Mouse (Mus musculus): ENCODE measurements around the gene Rbm33.
A peak's percentile ranks its signal among the peaks of the same experiment; 100 is the strongest.

The Rbm33 gene

DNA sequence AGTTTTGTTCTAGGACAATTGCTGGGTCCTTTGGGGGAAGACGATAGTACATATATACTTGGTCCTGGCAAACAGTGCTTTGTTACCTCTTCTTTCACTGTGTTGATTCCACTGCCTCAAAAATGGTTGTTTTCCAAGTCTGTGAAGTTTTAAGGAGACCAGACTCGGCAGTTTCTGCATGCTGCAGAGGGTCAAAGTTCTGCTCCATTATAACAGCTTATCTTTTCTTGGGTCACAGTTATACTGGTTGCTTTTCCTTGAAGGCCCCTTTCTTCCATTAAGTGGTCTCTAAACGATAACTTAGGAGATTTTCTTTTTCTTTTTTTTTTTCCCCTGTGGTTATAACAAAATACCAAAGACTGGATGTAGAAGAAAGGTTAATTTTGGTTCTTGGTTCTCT, 89.7 kb downstream of the Rbm33 start:
- DNase-seq (ENCODE audit: low read depth in 2 of 2, low spot score in 2 of 2) = no peak

DNA sequence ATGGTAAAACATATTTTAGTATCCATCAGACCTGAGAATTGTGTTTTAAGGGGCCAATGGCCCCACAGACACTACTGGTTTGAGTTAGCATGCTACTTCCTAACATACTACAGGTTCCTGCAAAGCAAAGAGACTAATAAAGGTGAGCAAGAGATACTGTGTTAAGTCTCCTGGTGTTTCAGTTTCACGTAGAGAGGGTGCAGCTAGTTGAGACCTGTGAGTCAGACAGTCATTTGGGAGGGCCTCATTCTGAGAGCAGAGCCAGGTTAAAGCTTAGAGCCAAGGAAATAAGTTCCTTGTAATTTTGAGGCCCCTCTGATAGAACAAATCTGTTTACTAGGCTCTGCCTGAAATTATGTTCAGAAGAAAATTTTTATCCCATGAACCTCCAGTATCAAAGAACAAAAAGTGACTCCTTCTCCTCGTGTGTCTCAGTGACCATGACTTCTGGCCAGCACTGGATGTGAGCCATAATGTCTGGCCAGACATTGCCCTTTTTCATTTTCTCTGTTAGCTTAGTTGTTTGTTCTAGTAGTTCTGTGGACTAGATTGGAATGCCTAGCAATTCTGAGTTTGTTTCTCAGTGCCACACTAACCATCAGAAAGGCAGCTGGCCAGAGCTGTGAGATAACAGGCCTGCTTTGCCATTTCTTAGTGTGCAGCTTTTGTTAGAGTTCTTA, 95.2 kb downstream of the Rbm33 start:
- DNase-seq (ENCODE audit: low read depth in 2 of 2, low spot score in 2 of 2) = no peak

DNA sequence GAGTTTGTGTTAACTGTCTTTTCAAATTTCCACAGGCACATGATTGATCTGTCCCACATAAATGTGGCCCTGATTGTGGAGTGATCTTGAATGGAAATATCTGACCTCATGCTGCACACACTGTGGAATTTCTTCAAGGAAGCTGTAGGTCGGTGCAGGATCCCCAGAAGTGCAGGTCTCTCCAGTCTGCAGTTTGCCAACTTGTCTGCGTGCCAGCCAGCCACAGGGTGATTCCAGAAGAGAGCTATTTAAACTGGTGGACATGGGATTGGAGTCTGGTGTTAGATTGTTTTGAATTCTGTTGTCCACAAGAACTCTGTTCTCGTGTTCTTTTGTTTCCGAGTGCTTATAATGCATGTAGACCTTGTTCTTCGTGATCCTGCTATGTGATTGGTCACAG, 96.6 kb downstream of the Rbm33 start:
- no peak for DNase-seq (ENCODE audit: low read depth in 2 of 2, low spot score in 2 of 2)

DNA sequence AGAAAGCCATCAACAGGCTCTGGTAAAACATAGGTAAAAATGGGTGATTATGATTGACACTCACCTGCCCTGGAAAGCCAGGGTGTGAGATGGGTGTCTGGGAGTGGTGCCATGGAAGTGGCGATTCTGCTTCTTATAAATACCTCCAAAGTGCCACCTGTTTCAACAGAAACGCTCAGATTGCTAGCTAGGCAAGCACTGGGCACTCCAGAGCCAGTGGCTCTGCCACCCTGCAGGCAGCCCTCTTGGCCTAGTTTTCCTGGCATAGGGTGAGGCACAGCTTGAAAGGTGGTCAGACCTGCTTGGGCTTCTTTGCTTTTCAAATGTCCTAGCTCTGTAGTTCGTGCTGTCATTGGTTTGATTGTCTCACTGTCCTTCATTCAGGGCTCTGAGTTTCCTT, 97.2 kb downstream of the Rbm33 start:
- no peak for DNase-seq (ENCODE audit: low read depth in 2 of 2, low spot score in 2 of 2)

DNA sequence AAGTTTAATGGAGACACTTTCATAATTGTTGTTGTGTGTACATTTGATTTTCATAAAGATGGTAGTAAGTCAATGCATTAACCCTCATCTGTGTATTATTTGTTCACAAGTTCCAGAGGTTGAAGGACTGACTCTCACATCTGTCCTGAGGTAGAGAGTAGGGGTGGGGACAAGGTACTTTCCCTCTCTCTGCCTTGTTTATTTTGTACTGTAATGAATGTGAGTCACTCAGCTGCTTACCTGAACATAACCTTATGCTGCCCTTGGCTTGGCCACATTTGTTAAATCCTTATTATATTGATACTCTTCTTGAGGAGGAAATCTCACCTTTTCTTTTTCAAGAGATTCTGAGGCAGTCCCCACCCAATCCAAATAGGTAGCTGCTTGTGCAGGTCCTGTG, 99.1 kb downstream of the Rbm33 start:
- no peak for DNase-seq (ENCODE audit: low read depth in 2 of 2, low spot score in 2 of 2)

DNA sequence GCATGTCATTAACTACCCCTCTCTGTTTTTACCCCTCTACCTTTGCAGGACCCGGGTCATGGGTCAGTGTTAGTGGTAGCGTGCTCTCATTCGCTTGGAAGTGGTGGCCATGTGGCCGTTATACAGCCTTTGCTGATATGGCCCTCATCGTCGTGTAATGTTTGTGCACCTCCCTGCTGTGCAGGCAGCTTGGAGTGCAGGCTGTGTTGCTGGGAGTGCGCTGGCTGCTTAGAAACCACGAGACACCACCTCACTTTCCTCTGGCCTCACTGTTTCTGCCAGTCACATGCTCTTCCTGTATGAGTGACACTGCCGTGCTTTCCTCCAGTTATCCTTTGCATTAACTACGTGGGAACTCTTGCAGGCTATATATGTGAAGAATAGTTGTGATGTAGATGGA, 101.8 kb downstream of the Rbm33 start:
- no peak for DNase-seq (ENCODE audit: low read depth in 2 of 2, low spot score in 2 of 2)

DNA sequence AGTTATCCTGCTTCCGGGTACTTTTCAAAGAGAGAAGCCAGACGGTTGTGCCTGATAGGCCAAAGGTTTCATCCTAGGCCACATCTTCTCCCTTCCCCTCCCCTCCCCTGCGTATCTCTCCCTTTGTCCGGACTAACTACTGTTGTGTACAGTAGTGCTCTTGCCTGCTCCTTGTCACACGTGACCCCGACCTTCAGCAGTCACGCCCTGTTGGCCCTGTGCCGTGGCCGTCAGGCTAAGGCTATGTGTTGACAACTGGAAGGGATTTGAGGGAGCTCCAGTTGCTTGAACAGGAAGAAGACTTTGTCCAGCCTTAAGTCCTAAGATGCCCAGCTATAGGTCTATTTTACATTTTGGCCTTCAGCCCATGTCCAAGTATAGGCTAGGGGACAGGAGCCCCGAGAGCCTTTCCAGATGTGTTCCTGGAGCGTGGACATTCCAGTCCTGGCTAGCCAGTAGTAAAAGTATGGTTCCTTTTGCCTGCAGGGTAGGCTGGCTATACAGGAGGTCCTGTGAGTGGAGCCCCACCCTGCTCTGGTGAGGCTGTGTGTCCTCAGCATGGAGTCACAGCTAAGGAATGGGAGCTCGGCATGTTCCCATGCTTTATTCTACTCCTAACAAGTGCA, 102.8 kb downstream of the Rbm33 start:
- DNase-seq (ENCODE audit: low read depth in 2 of 2, low spot score in 2 of 2) = no peak

DNA sequence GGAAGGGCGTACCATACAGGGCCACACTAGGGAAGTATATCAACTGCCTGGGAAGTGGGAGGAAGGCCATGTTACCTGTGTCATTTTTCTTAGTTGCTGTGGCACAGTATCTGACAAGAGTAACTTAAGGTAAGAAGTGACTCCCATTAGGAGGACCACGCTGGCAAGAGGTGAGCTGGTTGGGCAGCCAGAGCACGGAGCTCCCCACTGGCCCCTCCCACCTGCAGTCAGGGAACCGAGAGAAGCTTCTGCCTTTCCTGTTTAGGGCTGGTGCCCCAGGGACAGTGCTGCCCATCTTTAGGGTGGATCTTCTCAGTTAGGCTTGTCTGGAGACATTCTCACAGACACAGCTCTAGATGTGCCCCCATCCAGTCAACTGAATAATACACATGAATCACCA, 106.9 kb downstream of the Rbm33 start:
- DNase-seq (ENCODE audit: low read depth in 2 of 2, low spot score in 2 of 2) = no peak

DNA sequence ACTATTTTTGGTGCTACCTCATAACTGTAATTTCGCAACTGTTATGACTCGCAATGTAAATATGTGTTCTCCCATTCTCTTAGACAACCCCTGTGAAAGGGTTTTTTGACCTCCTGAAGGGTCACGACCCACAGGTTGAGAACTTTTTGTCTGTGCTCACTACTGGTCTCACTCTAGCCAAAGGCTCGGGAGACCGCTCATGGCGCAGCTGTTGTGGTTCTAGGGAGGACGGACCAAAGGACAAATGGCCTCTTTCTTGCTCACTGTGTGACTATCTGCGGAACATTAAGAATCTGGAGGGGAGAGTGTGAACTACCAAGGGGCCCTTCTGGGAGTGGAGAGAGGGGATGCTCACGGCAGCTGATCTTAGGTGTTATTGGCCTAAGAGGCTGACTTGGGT, 109.0 kb downstream of the Rbm33 start:
- no peak for DNase-seq (ENCODE audit: low read depth in 2 of 2, low spot score in 2 of 2)

DNA sequence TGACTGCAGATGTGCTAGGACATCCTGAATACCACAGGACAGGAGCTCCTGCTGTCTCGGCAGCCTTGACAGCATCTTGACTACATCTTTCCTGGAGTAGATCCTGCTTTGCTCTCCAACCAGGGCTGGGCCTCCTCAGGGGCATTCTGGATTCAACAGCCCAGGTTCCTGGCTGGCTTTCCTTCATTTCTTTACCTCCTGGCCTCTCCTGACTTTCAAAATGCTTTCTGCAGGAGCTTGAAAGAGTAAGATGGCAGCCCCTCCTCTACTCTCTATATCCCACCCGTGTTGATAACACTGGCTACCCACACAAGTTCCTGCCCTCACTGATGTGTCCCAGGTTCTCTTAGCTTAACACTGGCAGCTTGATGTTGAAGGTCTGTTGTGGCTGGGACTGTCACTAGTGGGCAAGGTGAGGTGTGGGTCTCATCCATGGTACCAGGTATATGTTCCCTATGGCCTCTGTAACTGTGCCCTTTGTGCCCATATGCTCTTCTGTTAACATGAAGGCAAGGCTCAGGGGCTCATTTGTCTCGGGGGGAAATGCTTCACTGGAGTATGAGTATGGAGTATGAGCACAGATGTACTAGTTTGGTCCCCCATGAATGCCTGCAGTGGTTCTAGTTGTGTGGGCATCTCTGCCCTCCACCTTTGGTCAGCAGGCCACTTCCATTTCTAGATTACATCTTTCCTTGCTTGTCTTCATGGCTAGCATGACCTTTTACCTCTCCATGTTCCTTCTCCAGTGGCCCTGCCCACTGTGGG, 133.4 kb downstream of the Rbm33 start:
- DNase-seq (ENCODE audit: low read depth in 2 of 2, low spot score in 2 of 2) = no peak

DNA sequence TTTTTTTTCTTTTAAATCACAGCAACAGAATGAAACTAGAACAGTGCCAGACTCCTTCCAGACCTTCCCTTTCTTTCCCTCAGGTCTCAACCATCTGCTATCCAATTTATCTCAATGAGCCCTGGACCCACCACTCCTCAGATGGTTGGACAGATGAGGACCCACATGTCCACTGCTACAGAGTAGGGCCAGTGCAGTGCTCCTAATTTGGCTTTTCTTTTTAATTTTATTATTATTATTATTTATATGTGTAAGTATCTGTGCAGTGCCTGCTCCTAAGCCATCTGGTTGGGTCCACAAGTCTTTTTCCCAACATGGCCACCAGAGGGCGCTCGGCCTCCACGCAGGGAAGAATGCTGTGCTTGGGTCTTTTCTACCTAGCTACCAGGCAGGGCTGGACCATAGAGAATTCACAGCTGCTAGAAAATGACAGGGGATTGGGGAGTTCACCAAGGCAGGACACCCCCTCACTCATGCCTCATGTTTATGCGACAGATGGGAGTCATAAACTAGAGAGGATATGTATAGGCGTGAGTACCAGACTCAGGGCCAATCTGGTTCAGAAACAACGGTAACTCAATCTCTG, 134.2 kb downstream of the Rbm33 start:
- peak; percentile 64 to 65 for DNase-seq (ENCODE audit: low read depth in 2 of 2, low spot score in 2 of 2)

DNA sequence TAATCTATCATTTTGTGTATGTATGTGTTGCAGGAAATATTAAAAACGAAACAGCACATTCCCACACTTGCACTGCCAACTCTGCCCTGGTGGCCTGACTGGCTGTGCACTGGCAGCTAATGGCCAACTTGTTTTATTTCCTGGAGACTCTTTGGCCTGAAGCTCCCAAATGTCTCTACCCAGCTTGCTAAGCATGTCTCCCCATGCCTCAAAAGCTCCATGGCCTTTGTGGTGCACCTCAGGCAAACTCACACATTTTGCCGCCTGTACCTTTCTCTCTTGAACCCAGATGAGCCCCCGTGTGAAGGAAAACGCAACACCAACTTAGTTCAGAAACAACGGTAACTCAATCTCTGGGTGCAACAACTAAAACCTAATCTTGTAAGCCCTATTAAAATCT, 136.2 kb downstream of the Rbm33 start:
- no peak for DNase-seq (ENCODE audit: low read depth in 2 of 2, low spot score in 2 of 2)

DNA sequence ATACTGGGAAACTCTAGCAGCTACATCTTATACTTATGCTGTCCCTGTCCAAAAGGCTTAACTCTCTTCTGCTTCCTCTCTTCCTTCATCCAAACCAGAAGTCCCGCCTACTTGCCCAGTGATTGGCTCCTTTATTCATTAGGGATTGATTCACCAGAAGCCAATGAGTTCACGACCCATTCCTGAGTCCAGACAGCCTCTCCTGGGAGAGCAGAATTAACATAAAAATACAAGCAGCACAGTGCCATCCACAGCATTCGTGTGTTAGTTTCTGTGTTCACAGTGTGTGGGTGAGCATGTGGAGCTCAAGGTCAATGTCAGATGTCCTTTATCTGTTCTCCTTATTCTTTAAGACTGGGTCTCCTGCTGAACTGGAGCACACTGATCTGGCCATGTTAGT, 136.6 kb downstream of the Rbm33 start:
- DNase-seq (ENCODE audit: low read depth in 2 of 2, low spot score in 2 of 2) = no peak

DNA sequence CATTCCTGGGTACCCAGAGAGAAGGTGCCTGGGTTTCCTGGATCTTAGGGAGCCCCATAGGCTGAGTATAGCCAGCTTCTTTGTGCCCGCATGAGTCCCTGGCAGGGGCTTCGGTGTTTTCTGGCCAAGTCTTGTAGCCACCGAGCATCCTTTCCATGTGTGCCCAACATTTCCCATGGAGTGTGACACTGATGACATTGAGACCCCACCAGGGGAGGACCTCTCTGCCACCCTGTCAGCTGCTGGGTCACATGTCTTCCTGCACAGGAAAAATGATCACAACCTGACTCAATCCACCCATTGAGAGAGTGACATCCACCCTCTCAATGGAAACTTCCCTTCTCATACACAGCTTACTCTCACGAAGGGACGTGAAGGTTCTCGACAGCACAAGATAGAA, 137.6 kb downstream of the Rbm33 start:
- DNase-seq (ENCODE audit: low read depth in 2 of 2, low spot score in 2 of 2) = no peak

DNA sequence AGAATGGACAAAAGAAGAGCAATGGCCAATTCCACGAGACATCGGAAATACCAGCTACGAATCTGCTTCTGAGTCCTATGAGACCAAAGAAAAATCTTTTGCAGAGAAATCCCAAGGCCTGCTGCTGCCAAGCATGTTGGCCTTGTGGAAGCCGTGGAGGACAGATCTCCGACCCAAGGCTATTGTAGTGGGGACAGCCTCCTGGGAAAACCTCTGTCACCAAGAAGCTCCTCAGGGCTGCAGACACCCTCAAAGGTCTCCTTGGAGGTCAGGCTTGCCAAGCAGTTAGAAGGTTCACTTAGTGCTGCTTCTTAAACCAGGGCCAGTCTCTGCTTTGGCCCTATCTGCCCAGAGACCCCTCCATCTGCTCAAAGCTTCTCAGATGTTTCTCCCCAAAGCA, 138.8 kb downstream of the Rbm33 start:
- no peak for DNase-seq (ENCODE audit: low read depth in 2 of 2, low spot score in 2 of 2)

DNA sequence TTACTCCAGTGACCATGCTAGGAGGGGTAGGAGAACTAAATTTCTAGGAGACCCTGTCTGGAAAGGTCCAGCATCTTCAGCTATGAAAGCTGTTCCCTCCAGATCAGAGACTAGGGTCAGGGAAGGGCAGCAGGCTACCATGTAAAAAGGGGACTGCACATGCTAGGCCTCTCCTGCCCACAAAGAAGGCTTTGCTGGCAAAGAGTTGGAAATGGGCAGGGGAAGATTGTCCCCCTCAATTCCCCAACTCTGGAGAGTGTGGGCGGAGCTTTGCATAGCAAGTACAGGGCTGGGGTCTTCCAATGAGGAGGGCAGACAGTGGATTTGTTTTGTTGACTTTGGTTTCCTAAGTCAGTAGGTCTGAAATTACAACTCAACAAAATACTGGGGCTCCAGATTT, 139.4 kb downstream of the Rbm33 start:
- no peak for DNase-seq (ENCODE audit: low read depth in 2 of 2, low spot score in 2 of 2)

DNA sequence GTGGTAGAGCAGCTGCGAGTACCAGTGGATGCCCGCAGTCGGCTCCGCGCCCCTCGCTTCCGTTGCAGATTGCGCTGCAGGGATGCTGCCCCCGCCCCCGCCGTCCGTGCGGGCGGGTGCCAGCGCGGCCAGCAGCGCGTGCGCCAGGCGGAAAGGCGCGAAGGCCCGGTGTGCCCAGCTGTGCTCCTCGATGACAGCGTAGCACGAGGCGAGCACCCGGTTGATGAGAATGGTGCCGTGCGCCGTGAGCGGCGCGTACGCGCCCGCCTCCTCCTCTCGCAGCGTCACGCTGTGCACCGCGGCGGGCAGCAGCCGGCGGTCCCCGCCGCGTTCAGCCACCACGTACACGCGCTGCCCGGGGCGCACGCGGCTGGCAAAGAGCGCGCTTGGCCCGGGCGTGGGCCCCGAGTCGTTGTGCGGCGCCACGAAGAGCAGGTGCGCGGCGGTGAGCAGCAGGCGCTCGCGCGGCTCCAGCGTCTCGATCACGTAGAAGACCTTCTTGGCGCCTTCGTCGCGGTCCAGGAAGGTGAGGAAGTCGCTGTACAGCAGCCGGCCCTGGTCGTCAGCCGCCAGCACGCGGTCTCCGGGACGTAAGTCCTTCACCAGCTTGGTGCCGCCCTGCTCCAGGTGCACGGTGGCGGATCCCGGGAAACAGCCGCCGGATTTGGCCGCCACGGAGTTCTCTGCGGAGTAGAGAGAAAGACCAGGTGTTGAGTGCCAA, 141.2 kb downstream of the Rbm33 start:
- DNase-seq (ENCODE audit: low read depth in 2 of 2, low spot score in 2 of 2) = no peak

DNA sequence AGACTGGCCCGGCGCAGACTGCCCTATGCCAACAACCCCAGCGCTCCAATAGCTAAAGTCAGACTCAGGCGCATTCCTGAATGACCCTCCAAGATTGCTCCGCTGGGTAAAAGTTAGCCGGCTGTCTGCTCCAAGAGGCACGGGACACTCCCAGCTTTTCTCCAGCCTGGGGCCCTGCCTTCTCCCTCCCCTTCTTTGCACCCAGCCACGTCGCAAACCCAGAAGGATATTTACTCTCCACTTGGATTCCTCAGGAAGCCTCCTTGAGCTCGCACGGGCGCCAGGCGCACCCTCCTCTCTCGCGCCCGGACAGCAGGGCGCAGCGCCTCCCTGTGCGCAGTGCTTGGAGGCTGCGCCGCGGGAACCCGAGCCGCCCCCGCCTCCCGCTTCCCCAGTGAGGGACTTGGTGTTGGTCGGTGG, 141.9 kb downstream of the Rbm33 start:
- no peak for DNase-seq (ENCODE audit: low read depth in 2 of 2, low spot score in 2 of 2)

DNA sequence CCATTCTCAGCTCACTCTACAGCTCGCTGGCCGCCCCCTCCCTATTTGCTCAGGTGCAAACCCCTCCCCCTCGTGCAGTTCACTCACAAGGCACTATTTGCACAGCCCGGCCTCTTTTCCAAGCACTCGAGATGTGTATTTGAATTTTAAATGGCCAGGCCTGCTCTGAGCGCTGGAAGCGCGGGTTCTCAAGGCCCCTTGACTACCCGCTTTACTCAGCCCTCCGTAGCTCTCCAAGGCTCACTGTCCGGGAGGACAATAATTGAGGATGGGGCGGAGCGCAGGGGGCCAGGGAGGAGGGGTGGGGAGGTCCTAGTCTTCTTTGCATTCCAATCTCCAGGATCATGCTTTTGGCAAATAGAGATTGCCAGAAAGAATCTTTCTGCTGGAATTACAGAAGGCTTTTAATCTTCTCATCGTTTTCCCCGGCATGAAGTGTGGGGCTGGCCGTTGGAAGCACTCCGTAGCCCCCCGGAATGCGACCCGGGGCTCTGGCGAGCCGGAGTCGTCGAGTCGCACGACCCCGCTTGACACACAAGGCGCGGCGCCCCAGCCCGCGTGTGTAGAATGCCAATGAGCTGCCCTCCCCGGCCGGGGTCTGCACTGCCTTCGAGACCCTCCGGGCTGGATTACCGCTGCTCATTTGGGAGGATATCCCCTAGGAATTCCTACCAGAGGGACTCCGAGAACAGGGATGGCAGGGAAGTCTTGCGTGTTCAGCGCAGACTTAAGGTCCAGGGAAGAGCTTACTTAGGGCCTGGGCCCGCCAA, 142.7 kb downstream of the Rbm33 start:
- DNase-seq (ENCODE audit: low read depth in 2 of 2, low spot score in 2 of 2) = no peak

DNA sequence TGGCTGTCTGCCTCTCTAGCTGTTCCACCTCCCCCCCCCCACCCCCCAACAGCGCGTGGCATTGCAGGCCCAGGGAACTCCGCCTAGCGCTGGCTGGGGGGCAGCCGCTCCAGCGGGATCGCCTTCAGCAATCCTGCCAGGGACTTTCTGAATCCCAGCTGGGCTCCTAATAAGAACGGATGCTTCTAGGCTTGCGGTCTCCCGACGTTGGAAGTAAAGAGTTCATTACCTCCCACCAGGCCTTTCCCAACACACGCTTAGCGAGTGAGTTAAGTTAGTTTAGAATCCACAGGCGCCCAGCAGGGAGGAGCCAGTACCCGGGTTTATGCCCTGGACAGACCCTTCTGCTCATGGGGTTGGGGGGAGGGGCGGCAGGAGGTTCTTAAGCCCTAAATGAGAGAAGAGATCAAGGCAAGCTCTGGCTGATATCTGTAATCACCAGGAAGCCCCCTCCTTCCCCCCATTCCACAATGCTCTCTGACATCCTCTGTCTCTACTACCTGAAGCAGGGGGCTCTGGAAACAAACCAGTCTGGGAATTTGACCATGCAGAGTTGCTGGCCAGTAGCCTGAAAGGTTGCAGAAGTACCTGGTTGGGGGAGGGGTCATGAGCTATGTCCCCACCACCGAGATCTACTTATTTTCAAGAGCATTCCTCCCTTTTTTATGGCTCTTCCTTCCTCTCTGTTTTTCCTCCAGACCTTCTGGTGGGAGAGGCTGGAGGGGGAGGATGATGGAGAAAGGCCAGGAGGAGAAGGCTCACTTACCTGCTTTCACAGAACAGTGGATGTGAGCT, 143.8 kb downstream of the Rbm33 start:
- DNase-seq (ENCODE audit: low read depth in 2 of 2, low spot score in 2 of 2) = no peak
